Mouse (Mus musculus) thymus, postnatal 0 days (tissue): ENCODE data around the gene Clmp. TPM values are rescaled to one million over a fixed set of nuclear protein-coding genes. Genes with fewer than 3 reads are reported as not detected.

Experiments
- DNase-seq: peaks from one replicate; pipeline ENCODE4 v3.0.0-alpha.2; 2015; ENCODE audit warnings: low spot score
- polyA plus RNA-seq: library from polyadenylated mRNA; unstranded; fragments of >200 nt; fragmentation: Nextera tagmentation; extraction: Ambion mirVana; gene quantifications from 2 replicates; pipeline ENCODE4 v1.2.1, GENCODE M21; 2015

Gene Clmp
- polyA plus RNA-seq, result 0.74 and 0.75 TPM in 2 replicates

GRCm38 (mm10) chr9:40685801-40686420 lies at the start of gene Clmp:
Gene Clmp, plus strand, starts transcription at chr9:40685962.
- no peak for DNase-seq

- DNase-seq, result peak; percentile 43
Observed at GRCm38 (mm10) chr9:40636054-40636453, 49.7 kb upstream of the Clmp start.

GRCm38 (mm10) chr9:40637705-40638393 lies 47.9 kb upstream of the Clmp start:
- peak; percentile 34 for DNase-seq

GRCm38 (mm10) chr9:40638394-40639049 lies 47.2 kb upstream of the Clmp start:
- no peak for DNase-seq

- no peak for DNase-seq
Observed at GRCm38 (mm10) chr9:40639536-40640187, 46.1 kb upstream of the Clmp start.

- DNase-seq, result no peak
Observed at GRCm38 (mm10) chr9:40641318-40641717, 44.4 kb upstream of the Clmp start.

GRCm38 (mm10) chr9:40642470-40643220 lies 43.1 kb upstream of the Clmp start:
- DNase-seq, result no peak

GRCm38 (mm10) chr9:40649444-40649843 lies 36.3 kb upstream of the Clmp start:
- no peak for DNase-seq

- no peak for DNase-seq
Observed at GRCm38 (mm10) chr9:40649983-40650382, 35.8 kb upstream of the Clmp start.

- no peak for DNase-seq
Observed at GRCm38 (mm10) chr9:40651239-40651859, 34.4 kb upstream of the Clmp start.

- no peak for DNase-seq
Observed at GRCm38 (mm10) chr9:40652757-40653156, 33.0 kb upstream of the Clmp start.

GRCm38 (mm10) chr9:40666190-40666803 lies 19.5 kb upstream of the Clmp start:
- DNase-seq, result no peak

GRCm38 (mm10) chr9:40670313-40670712 lies 15.4 kb upstream of the Clmp start, which contains the start of gene Gm21915:
Gene Gm21915, plus strand, starts transcription at chr9:40670613.
- no peak for DNase-seq

GRCm38 (mm10) chr9:40671323-40671930 lies 14.3 kb upstream of the Clmp start:
- no peak for DNase-seq

GRCm38 (mm10) chr9:40675203-40675958 lies 10.4 kb upstream of the Clmp start:
- no peak for DNase-seq

- no peak for DNase-seq
Observed at GRCm38 (mm10) chr9:40678653-40679052, 7.1 kb upstream of the Clmp start.

GRCm38 (mm10) chr9:40686421-40686899 lies 698 bp downstream of the Clmp start:
- no peak for DNase-seq

- no peak for DNase-seq
Observed at GRCm38 (mm10) chr9:40687053-40687452, 1.3 kb downstream of the Clmp start.

- DNase-seq, result no peak
Observed at GRCm38 (mm10) chr9:40687553-40687952, 1.8 kb downstream of the Clmp start.
